Mouse (Mus musculus) activated CD4-positive, CD25-positive, alpha-beta regulatory T cell, adult 4 months (primary cell): ENCODE data around the gene Ubl3. TPM values are rescaled to one million over a fixed set of nuclear protein-coding genes. Genes with fewer than 3 reads are reported as not detected.

ENCODE experiments used
- ATAC-seq: one replicate; pipeline ENCODE4 v1.8.0; 2017
- polyA plus RNA-seq, 2 experiments: library from polyadenylated mRNA; unstranded; fragments of 100-300 nt; shearing (Covaris generic); gene quantifications; one replicate each; pipeline ENCODE4 v1.2.1; 2017

The Ubl3 gene
- polyA plus RNA-seq, 2 experiments from 2014 or later, result 86.3 to 124 TPM

- ATAC-seq, result no peak
Measured at GRCm38 (mm10) chr5:148562235-148562634, 9.6 kb upstream of the Ubl3 start.

- ATAC-seq, result no peak
Measured at GRCm38 (mm10) chr5:148559261-148559958, 6.8 kb upstream of the Ubl3 start.

GRCm38 (mm10) chr5:148558472-148558871, 5.9 kb upstream of the Ubl3 start:
- ATAC-seq, result no peak

- ATAC-seq, result no peak
Measured at GRCm38 (mm10) chr5:148556509-148556908, 3.9 kb upstream of the Ubl3 start.

- no peak for ATAC-seq
Measured at GRCm38 (mm10) chr5:148555156-148555555, 2.6 kb upstream of the Ubl3 start.

- ATAC-seq, result peak; percentile 19
Measured at GRCm38 (mm10) chr5:148554701-148555100, 2.1 kb upstream of the Ubl3 start.

GRCm38 (mm10) chr5:148554242-148554641, 1.7 kb upstream of the Ubl3 start:
- no peak for ATAC-seq

- no peak for ATAC-seq
Measured at GRCm38 (mm10) chr5:148553723-148554122, 1.1 kb upstream of the Ubl3 start.

- peak; percentile 21 for ATAC-seq
Measured at GRCm38 (mm10) chr5:148551764-148552136, 839 bp downstream of the Ubl3 start.

GRCm38 (mm10) chr5:148550821-148551763, 1.5 kb downstream of the Ubl3 start:
- no peak for ATAC-seq

- ATAC-seq, result no peak
Measured at GRCm38 (mm10) chr5:148550393-148550792, 2.2 kb downstream of the Ubl3 start.

GRCm38 (mm10) chr5:148549307-148549706, 3.3 kb downstream of the Ubl3 start:
- no peak for ATAC-seq

GRCm38 (mm10) chr5:148548568-148548967, 4.0 kb downstream of the Ubl3 start:
- no peak for ATAC-seq

- no peak for ATAC-seq
Measured at GRCm38 (mm10) chr5:148547870-148548456, 4.6 kb downstream of the Ubl3 start.

- no peak for ATAC-seq
Measured at GRCm38 (mm10) chr5:148546970-148547369, 5.6 kb downstream of the Ubl3 start.

GRCm38 (mm10) chr5:148544733-148545132, 7.9 kb downstream of the Ubl3 start:
- ATAC-seq, result no peak

- ATAC-seq, result peak; percentile 53
Measured at GRCm38 (mm10) chr5:148542196-148542595, 10.4 kb downstream of the Ubl3 start.

- no peak for ATAC-seq
Measured at GRCm38 (mm10) chr5:148535669-148536430, 16.7 kb downstream of the Ubl3 start.

GRCm38 (mm10) chr5:148534644-148535043, 17.9 kb downstream of the Ubl3 start:
- no peak for ATAC-seq

GRCm38 (mm10) chr5:148533924-148534323, 18.7 kb downstream of the Ubl3 start:
- ATAC-seq, result no peak

GRCm38 (mm10) chr5:148532201-148532600, 20.4 kb downstream of the Ubl3 start:
- ATAC-seq, result no peak

- ATAC-seq, result no peak
Measured at GRCm38 (mm10) chr5:148527632-148528031, 25.0 kb downstream of the Ubl3 start.

GRCm38 (mm10) chr5:148526631-148527030, 26.0 kb downstream of the Ubl3 start:
- ATAC-seq, result no peak
